Comparison of ENCODE assay signal across 18 mouse cellular contexts in the genomic region with DNA sequence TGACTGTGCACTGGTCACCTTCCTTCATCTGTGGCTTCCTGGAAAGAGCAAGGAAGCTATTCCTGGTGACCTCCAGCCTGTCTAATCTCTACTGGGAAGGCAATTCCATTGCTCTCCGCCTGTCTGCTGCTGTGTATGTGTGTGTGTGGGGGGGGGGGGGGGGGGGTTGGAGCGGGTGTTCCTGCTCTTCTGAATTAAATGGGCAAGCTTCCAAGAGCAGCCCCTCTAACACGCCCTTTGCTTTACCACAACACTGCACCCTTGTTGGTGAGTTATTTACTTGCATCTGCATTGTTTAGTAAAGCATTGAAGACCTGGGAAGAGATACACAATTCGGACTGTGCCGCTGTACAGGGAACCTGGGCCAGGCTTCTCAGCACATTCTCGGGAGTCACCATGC.
DNase-seq lines count a peak whose midpoint lies in the region; ATAC-seq and TF ChIP-seq lines count a peak whose summit lies in the region.
"Had no signal": no experiment of that assay in that cellular context is flagged by ENCODE, and none has a peak within 500 bp of the region (broad histone marks: within the 10 kb centered on the region; RNA-seq: fewer than 3 reads in every experiment).

No protein-coding gene starts in this region.

- no peaks in the 10 kb centered on the region for H3K36me3 ChIP-seq in heart, postnatal 0 days (replicated peaks; ENCODE audit: control insufficient read depth, insufficient read depth, low read length)
- H3K36me3 ChIP-seq in heart, embryonic 11.5 days (ENCODE audit: control insufficient read depth, insufficient read depth, low read length): no peaks in the 10 kb centered on the region
- H3K36me3 ChIP-seq in midbrain, embryonic 12.5 days: no peaks in the 10 kb centered on the region
- no peaks in the 10 kb centered on the region for H3K36me3 ChIP-seq in midbrain, postnatal 0 days (ENCODE audit: insufficient read depth, low read length)
- H3K36me3 ChIP-seq in intestine, postnatal 0 days (ENCODE audit: control insufficient read depth, insufficient read depth): no peaks in the 10 kb centered on the region
- H3K36me3 ChIP-seq in neural tube, embryonic 14.5 days (ENCODE audit: control insufficient read depth, insufficient read depth, low read length): no peaks in the 10 kb centered on the region
- H3K36me3 ChIP-seq: liver, embryonic 12.5 days had no signal

- H3K27ac ChIP-seq in heart, postnatal 0 days (ENCODE audit: low read depth): no peak overlapping the region
- H3K27ac ChIP-seq in heart, embryonic 11.5 days (ENCODE audit: low read depth, low read length): no peak overlapping the region
- H3K27ac ChIP-seq in midbrain, embryonic 12.5 days (replicated peaks): no peak overlapping the region
- no peak overlapping the region for H3K27ac ChIP-seq in midbrain, postnatal 0 days (ENCODE audit: low read depth, low read length)
- no peak overlapping the region for H3K27ac ChIP-seq in intestine, postnatal 0 days (ENCODE audit: low read depth, low read length)
- no peak overlapping the region for H3K27ac ChIP-seq in neural tube, embryonic 14.5 days (ENCODE audit: low read depth, low read length)
- H3K27ac ChIP-seq: layer of hippocampus, adult 2 months; liver, embryonic 12.5 days had no signal

- DNase-seq in heart, postnatal 0 days (ENCODE audit: low spot score): peak; percentile 28
- no peak for DNase-seq in midbrain, postnatal 0 days (ENCODE audit: low spot score)
- DNase-seq in right cerebral cortex, postnatal 10 days (ENCODE audit: low spot score in 2 of 2): no peak
- DNase-seq: adrenal gland, postnatal 36 days; cerebellum, adult 18-20 months; cerebellum, postnatal 25 days; gastrocnemius, postnatal 25 days; heart, postnatal 14 days; kidney, adult 9 months; left cerebral cortex, postnatal 4 days; lung, adult 2 months; thymus, postnatal 25 days had no signal

- H3K4me3 ChIP-seq in heart, postnatal 0 days (ENCODE audit: low read depth, low read length): no peak overlapping the region
- H3K4me3 ChIP-seq in heart, embryonic 11.5 days (ENCODE audit: low read depth, low read length): no peak overlapping the region
- no peak overlapping the region for H3K4me3 ChIP-seq in midbrain, embryonic 12.5 days
- H3K4me3 ChIP-seq in midbrain, postnatal 0 days (ENCODE audit: low read depth, low read length): no peak overlapping the region
- H3K4me3 ChIP-seq in intestine, postnatal 0 days (ENCODE audit: low read depth, low read length): no peak overlapping the region
- H3K4me3 ChIP-seq in neural tube, embryonic 14.5 days (ENCODE audit: low read depth, low read length): no peak overlapping the region
- H3K4me3 ChIP-seq: layer of hippocampus, adult 2 months; liver, embryonic 12.5 days had no signal

- no peaks in the 10 kb centered on the region for H3K9me3 ChIP-seq in heart, postnatal 0 days (replicated peaks; ENCODE audit: control insufficient read depth, low read length)
- H3K9me3 ChIP-seq in heart, embryonic 11.5 days (replicated peaks; ENCODE audit: control insufficient read depth, low read length): no peaks in the 10 kb centered on the region
- H3K9me3 ChIP-seq in midbrain, embryonic 12.5 days: no peaks in the 10 kb centered on the region
- no peaks in the 10 kb centered on the region for H3K9me3 ChIP-seq in midbrain, postnatal 0 days (ENCODE audit: low read length)
- H3K9me3 ChIP-seq in intestine, postnatal 0 days (ENCODE audit: control insufficient read depth): no peaks in the 10 kb centered on the region
- no peaks in the 10 kb centered on the region for H3K9me3 ChIP-seq in neural tube, embryonic 14.5 days (ENCODE audit: control insufficient read depth, low read length)
- H3K9me3 ChIP-seq: liver, embryonic 12.5 days had no signal

- ATAC-seq in heart, postnatal 0 days (ENCODE audit: insufficient read depth, low read depth): 0 out of 2 replicates have a peak, but pooled peaks have one; percentile 47
- no peak for ATAC-seq in heart, embryonic 11.5 days (replicated peaks; ENCODE audit: insufficient number of reproducible peaks, low FRiP score, low TSS enrichment)
- 0 out of 2 replicates have a peak, but pooled peaks have one; percentile 30 for ATAC-seq in midbrain, embryonic 12.5 days (ENCODE audit: low FRiP score, low read depth)
- ATAC-seq in midbrain, postnatal 0 days (ENCODE audit: low FRiP score): no peak
- no peak for ATAC-seq in intestine, postnatal 0 days
- ATAC-seq in neural tube, embryonic 14.5 days (ENCODE audit: low read depth): peak; percentile 78

- no peaks in the 10 kb centered on the region for H3K4me1 ChIP-seq in heart, postnatal 0 days (ENCODE audit: control insufficient read depth, insufficient read depth)
- peaks cover 17% of the 10 kb centered on the region for H3K4me1 ChIP-seq in heart, embryonic 11.5 days (ENCODE audit: control insufficient read depth, insufficient read depth, low read length)
- H3K4me1 ChIP-seq in midbrain, embryonic 12.5 days: peaks cover 14% of the 10 kb centered on the region
- no peaks in the 10 kb centered on the region for H3K4me1 ChIP-seq in midbrain, postnatal 0 days (ENCODE audit: insufficient read depth, low read length)
- 0 out of 2 replicates have a peak, but pooled peaks cover 3% of the 10 kb centered on the region for H3K4me1 ChIP-seq in intestine, postnatal 0 days (replicated peaks; ENCODE audit: control insufficient read depth, insufficient read depth, low read length)
- H3K4me1 ChIP-seq in neural tube, embryonic 14.5 days (ENCODE audit: control insufficient read depth, insufficient read depth, low read length): no peaks in the 10 kb centered on the region

- H3K9ac ChIP-seq in heart, postnatal 0 days (replicated peaks; ENCODE audit: low read depth, low read length): no peak overlapping the region
- no peak overlapping the region for H3K9ac ChIP-seq in heart, embryonic 11.5 days (ENCODE audit: low read depth, low read length)
- H3K9ac ChIP-seq in midbrain, embryonic 12.5 days (replicated peaks): no peak overlapping the region
- no peak overlapping the region for H3K9ac ChIP-seq in midbrain, postnatal 0 days (replicated peaks; ENCODE audit: low read length, poor library complexity, severe bottlenecking)
- no peak overlapping the region for H3K9ac ChIP-seq in intestine, postnatal 0 days (ENCODE audit: low read depth, low read length)
- H3K9ac ChIP-seq in neural tube, embryonic 14.5 days (replicated peaks; ENCODE audit: low read depth, low read length): no peak overlapping the region
- H3K9ac ChIP-seq: liver, embryonic 12.5 days had no signal

- WGBS in heart, postnatal 0 days: 43% methylated on average over 6 of the region's 6 CpGs
- 64% methylated on average over 5 of the region's 6 CpGs for WGBS in heart, embryonic 11.5 days (ENCODE audit: insufficient replicate concordance)
- WGBS in midbrain, embryonic 12.5 days: 63% methylated on average over 5 of the region's 6 CpGs
- 42% methylated on average over 6 of the region's 6 CpGs for WGBS in midbrain, postnatal 0 days
- 50% methylated on average over 6 of the region's 6 CpGs for WGBS in intestine, postnatal 0 days
- WGBS in neural tube, embryonic 14.5 days: 40% methylated on average over 5 of the region's 6 CpGs

- TF ChIP-seq EP300 in heart, postnatal 0 days (IDR thresholded peaks at IDR 0.05; ENCODE audit: low read depth): no peak

- no peak for TF ChIP-seq CTCF in heart, postnatal 0 days (IDR thresholded peaks at IDR 0.05; ENCODE audit: low read depth)
- no peak for TF ChIP-seq CTCF in midbrain, postnatal 0 days (IDR thresholded peaks at IDR 0.05)
- no peak for TF ChIP-seq CTCF in intestine, postnatal 0 days (IDR thresholded peaks at IDR 0.05; ENCODE audit: low read depth)

- no peak overlapping the region for H3K4me2 ChIP-seq in heart, postnatal 0 days (ENCODE audit: low read depth, low read length)
- H3K4me2 ChIP-seq in heart, embryonic 11.5 days: no peak overlapping the region
- H3K4me2 ChIP-seq in midbrain, embryonic 12.5 days (replicated peaks): no peak overlapping the region
- no peak overlapping the region for H3K4me2 ChIP-seq in midbrain, postnatal 0 days (ENCODE audit: low read depth, low read length, poor library complexity, severe bottlenecking)
- H3K4me2 ChIP-seq in intestine, postnatal 0 days (replicated peaks; ENCODE audit: low read depth): peak overlapping the region; percentile 47; the same call in 1 of the 2 replicates
- no peak overlapping the region for H3K4me2 ChIP-seq in neural tube, embryonic 14.5 days (ENCODE audit: low read depth, low read length)

- peaks cover 29% of the 10 kb centered on the region for H3K27me3 ChIP-seq in heart, postnatal 0 days (ENCODE audit: control insufficient read depth, insufficient read depth, low read length)
- no peaks in the 10 kb centered on the region for H3K27me3 ChIP-seq in heart, embryonic 11.5 days (ENCODE audit: control insufficient read depth, insufficient read depth, low read length)
- peaks cover 5% of the 10 kb centered on the region; the same call in 1 of the 2 replicates for H3K27me3 ChIP-seq in midbrain, embryonic 12.5 days
- no peaks in the 10 kb centered on the region for H3K27me3 ChIP-seq in midbrain, postnatal 0 days (ENCODE audit: insufficient read depth, low read length)
- no peaks in the 10 kb centered on the region for H3K27me3 ChIP-seq in intestine, postnatal 0 days (replicated peaks; ENCODE audit: control insufficient read depth, insufficient read depth, low read length)
- H3K27me3 ChIP-seq in neural tube, embryonic 14.5 days (ENCODE audit: control insufficient read depth, insufficient read depth, low read length): no peaks in the 10 kb centered on the region
- H3K27me3 ChIP-seq: liver, embryonic 12.5 days had no signal

Comparison
In these comparisons a context has a peak if more than half of its experiments do, and no peak if none do; other contexts are left out.
1. ATAC-seq: peak in heart, postnatal 0 days (single experiment), midbrain, embryonic 12.5 days (single experiment) and neural tube, embryonic 14.5 days (single experiment); none in heart, embryonic 11.5 days (single experiment), midbrain, postnatal 0 days (single experiment) and intestine, postnatal 0 days (single experiment).